Mouse (Mus musculus): Measurements from ENCODE around the gene Fgf3.

The Fgf3 gene

DNA sequence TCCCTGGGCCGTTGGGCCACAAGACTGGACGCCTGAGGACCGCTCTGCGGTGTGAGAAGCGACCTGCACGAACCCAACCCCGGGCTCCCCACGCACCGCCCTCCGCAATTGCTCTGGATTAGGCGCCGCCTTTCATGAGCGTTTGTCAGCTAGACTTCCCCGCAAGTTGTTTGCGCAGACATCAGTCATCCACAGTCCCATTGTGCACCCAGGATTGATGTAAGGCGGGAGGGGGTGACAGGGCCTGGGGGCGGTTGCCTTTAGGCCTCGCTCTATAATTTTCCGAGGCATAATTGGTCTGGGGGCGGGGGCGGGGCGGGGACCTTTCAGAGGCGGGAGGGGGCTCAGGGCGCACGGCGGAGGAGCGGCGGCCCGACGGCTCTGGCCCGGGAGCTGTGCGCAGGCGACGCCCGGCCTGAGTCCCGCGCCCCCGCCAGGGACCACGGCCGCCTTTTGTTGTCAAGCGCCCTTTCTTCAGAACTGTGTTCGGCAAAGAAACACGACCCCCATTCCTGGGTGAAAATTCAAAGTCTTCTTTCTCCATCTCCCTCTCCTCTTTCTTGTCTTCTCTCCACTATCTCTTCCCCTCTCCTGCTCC, at the start of gene Fgf3:
TSS of gene Fgf3 (plus strand) at position 193 of the 598 bp plus-strand sequence.
- DNase-seq, result no peak

DNA sequence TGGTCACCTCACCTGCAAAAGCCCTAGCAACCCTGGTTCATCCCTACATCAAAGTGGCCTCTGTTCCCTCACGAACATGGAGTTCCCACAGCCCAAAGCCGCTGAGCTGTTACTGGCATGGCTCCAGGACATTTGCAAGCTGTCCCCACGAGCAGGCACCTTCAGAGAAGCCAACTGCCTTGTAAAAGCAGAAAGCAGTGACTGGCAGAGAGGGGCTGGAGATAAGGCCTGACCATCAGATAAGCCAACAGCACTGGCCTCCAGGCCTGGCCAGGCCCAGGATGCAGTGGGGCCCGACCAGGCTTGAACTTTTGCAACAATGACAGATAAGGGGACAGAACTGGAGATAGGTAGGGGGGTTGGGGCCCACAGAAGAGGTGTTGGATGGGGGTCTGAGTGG, 49.3 kb upstream of the Fgf3 start:
- DNase-seq, result peak; percentile 44

DNA sequence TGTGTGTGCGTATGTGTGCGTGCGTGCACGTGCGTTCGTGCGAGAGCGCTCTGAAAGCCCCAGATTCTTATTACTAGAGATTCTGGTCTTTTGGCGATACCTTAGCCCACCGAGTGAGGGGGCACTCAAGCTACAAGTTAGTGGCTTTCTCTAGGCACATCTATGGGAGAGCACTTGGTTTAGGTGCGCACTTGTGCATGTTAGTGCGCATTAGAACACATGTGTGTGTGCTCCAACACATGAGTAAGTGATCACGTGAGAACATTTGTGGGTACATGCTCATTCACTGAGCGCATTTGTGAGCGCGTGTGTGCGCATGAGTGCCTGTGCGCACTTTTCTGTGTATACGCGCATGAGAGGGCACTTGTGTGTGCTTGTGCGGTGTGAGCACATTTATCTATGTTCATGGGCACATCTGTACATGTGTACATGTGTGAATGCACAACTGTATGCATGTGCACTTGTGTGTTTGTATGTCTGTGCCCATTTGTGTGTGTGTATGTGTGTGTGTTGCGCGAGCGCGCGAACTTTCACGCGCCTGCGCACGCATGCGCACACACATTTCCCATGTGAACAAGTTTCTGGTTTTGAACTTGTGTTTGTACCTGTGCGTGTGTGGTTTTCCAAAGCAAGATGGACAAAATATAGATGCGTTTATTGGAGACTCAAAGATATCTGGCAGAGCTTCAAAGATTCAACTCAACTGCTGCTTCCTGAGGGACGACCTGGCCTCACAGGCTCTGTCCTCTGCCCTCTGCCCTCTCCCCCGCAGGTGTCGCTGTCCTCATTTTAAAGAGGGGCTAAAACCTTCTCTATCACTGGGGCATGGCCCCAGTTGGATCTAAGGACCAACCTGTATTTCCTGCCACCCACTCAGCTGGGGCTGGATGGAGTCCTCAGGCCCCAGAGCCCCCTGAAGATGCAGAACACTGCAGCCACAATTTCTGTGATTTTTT, 48.0 kb upstream of the Fgf3 start:
- no peak for DNase-seq

GRCm38 (mm10) chr7:144791426-144791825, 46.5 kb upstream of the Fgf3 start:
- DNase-seq, result no peak

- DNase-seq, result peak; percentile 50
Measured at GRCm38 (mm10) chr7:144793296-144793695, 44.6 kb upstream of the Fgf3 start.

DNA sequence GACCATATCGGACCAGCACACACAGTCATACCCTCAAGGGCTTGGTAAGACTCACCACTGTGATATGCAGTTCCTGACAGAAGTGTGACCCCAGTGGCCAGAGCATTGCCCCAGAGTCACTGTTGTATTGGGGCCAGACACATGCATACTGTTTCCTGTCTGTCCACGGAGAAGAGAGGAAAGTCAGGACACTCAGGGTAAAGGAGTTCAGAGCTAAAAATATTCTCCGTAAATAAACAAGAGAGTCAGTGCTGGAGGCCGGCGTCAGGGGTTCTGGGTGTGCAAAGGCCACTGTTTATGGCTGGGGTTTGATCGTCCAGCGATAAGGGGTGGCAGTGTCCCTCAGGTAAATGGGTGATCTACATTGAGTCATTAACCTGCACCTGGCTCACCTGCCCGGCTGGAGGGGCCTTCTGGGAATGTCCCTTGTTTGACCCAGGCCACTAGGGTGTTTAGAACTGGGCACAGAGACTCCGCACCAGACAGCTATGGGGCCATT, 41.9 kb upstream of the Fgf3 start:
- DNase-seq, result no peak

GRCm38 (mm10) chr7:144796986-144797735, 40.7 kb upstream of the Fgf3 start:
- DNase-seq, result no peak

DNA sequence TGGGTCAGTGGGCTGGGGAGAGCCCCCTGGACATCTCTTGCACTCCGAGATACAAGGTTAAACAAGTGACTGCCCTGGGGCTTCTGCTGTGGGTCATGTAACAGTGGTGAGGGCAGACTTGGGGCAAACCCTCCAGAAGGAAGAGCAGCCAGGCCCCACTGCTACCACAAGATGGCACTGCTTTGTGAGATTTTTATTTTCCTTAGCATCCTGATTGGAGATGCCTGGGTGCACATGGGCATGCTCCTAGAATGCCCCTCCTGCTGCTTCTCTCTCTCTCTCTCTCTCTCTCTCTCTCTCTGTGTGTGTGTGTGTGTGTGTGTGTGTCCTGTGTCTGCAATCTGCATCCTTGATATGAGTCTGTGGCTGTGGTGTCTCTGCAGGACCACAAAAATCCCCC, 39.4 kb upstream of the Fgf3 start:
- peak; percentile 50 for DNase-seq

- no peak for DNase-seq
Measured at GRCm38 (mm10) chr7:144807036-144807435, 30.8 kb upstream of the Fgf3 start.

- no peak for DNase-seq
Measured at GRCm38 (mm10) chr7:144807976-144808577, 29.8 kb upstream of the Fgf3 start.

DNA sequence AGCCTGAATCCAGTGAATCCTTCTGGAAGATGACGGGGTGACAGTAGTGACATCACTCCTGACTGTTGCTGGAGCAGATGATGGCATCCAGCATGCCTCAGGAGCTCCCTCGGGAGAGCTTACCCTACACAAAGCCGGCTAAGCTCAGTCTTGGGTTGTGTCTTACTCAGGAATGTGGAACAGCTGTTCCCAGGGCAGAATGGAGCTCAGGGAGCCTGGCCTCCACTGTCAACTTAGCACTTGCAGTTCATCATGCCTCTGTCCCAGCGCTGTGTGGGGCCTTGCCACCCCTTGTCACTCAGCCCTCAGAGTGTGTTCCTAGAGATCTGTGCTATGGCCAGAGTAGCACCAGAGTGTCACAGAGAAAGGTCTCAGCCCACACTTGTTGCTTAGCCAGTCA, 26.4 kb upstream of the Fgf3 start:
- peak; percentile 46 for DNase-seq

GRCm38 (mm10) chr7:144821901-144822300, 16.0 kb upstream of the Fgf3 start:
- DNase-seq, result no peak

DNA sequence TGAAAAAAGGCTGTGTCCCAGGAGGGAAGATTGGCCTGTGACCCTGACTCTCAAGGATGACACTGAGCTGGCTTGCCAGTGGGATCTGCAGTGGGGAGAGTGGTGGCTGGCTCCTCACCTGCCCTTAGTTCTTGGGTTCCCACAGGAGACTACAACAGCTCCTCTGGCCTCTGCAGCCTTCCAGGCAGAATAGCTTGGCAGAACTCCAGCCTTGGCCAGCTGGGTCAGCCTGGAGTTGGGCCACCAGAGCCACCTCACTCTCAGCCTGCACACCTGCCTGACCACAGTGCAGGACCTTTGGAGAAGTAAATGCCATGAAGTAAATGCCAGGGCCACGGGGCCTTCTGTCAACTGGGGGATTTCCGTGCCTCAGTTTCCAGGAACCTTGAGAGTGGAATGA, 13.9 kb upstream of the Fgf3 start:
- peak; percentile 35 for DNase-seq

DNA sequence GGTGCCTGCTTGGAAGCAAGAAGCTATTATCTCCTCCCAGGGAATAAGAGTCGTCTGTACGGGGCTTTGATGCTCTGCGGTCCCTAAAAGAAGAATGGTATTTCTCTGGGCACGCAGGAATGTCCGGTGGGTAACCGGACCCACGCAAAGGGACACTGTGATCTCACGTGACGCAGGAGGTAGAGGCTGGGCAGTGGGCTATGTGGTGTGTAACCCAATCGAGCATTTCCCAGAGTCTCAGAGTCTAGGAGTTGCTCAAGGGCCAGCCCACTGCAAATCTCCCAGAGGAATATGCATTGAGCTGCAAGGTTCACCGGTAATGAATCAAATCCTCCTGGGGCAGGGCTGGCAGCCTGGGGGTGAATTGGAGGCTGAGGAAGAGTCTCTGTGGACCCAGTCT, 9.5 kb upstream of the Fgf3 start:
- DNase-seq, result no peak

- peak; percentile 55 for DNase-seq
Measured at GRCm38 (mm10) chr7:144838522-144839503, 930 bp downstream of the Fgf3 start.

DNA sequence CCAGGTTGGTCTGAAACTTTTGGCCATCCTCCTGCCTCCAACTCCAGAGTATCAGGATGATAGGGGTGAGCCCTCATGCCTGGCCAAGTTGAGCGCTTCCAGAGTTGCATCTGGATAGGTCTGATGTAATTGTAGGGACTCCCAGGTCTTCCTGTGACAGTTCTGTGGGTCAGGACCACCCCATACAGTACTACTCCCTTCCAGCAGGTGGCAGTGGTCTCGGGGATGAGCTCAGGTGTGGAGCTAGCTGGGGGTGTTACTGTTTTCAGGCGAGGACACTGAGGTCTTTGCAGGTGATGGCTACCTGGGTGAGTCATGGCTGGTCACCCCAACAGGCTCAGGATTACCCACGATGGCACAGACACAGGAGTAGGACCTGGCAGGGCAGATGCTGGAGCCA, 8.3 kb downstream of the Fgf3 start:
- peak; percentile 63 for DNase-seq

GRCm38 (mm10) chr7:144847067-144847466, 9.2 kb downstream of the Fgf3 start, which contains the start of gene Fgf4:
TSS of gene Fgf4 (plus strand) at chr7:144847367.
- no peak for DNase-seq

DNA sequence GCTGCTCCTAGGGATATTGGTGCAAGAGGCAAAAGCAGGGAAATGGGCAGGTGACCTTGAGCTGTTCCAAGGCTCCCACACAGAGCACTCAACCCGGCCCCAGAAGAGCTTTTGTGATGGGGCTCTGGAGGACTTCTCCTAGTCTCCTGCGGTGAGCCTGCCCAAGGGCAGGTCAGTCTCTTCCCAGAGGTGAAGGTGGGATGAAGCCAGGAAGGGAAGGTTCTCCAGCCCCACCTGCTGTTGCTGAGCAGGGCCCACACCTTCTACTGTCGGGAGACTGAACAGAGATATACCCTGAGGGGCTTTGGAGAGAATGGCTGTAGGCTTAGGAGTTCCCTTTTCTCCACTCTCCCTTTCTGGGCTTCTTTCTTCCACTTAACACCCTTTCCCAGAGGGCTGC, 13.4 kb downstream of the Fgf3 start:
- DNase-seq, result no peak

- DNase-seq, result no peak
Measured at GRCm38 (mm10) chr7:144854966-144855365, 17.1 kb downstream of the Fgf3 start.

GRCm38 (mm10) chr7:144857158-144857557, 19.3 kb downstream of the Fgf3 start:
- DNase-seq, result no peak

DNA sequence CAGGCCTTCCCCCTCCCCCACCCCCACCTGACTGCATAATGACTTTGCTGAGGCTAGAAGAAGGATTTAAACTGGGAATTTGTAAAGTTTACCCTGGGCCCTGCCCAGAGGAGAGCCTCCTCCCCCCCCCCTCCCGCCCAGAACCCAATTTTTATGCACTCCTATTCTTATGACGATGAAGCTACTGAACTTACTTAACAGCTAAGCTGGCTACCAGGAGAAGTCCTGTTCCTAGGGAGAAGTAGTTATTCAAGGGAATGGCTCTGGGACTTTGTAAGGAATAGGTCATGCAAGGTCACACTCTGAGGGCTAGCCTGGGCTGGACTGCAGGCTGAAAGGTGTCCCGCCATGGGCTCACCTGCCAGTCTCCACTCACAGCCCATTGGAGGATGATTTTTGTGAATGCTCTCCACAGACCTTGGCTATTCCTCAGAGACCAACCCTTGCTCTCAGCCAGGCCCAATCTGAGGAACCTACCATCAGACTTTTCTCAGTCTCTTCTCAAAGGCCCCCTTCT, 20.0 kb downstream of the Fgf3 start:
- DNase-seq, result no peak

Measured in kidney, postnatal 10 days (tissue).